Mouse (Mus musculus) G1E-ER4 (cell line): ENCODE data around the gene Plcxd3. TPM values are rescaled to one million over a fixed set of nuclear protein-coding genes. Genes with fewer than 3 reads are reported as not detected.

Source experiments
- GATA1 ChIP-seq: IDR thresholded peaks from one replicate; pipeline ENCODE4 v1.8.0; 2012; ENCODE audit warnings: low read length, inconsistent platforms
- polyA plus RNA-seq: library from polyadenylated mRNA; stranded (reverse); fragments of >175 nt; gene quantifications from 2 replicates; pipeline ENCODE4 v1.2.3, GENCODE M21; 2012

Gene Plcxd3
- not detected in 2 replicates for polyA plus RNA-seq

- TF ChIP-seq GATA1: no peak
Measured at GRCm38 (mm10) chr15:4375423-4376220, at the start of gene Plcxd3. Plcxd3 (plus strand) TSS chr15:4375491.

GRCm38 (mm10) chr15:4331867-4332266 lies 43.4 kb upstream of the Plcxd3 start:
- TF ChIP-seq GATA1: no peak

GRCm38 (mm10) chr15:4341620-4342019 lies 33.7 kb upstream of the Plcxd3 start:
- TF ChIP-seq GATA1: no peak

GRCm38 (mm10) chr15:4348816-4349553 lies 26.3 kb upstream of the Plcxd3 start:
- no peak for TF ChIP-seq GATA1

GRCm38 (mm10) chr15:4356397-4356796 lies 18.9 kb upstream of the Plcxd3 start:
- TF ChIP-seq GATA1: no peak

- no peak for TF ChIP-seq GATA1
Measured at GRCm38 (mm10) chr15:4357706-4358105, 17.6 kb upstream of the Plcxd3 start.

GRCm38 (mm10) chr15:4367801-4368200 lies 7.5 kb upstream of the Plcxd3 start:
- no peak for TF ChIP-seq GATA1

GRCm38 (mm10) chr15:4374453-4374990 lies 769 bp upstream of the Plcxd3 start:
- TF ChIP-seq GATA1: no peak

- TF ChIP-seq GATA1: no peak
Measured at GRCm38 (mm10) chr15:4375031-4375422, 264 bp upstream of the Plcxd3 start.

- no peak for TF ChIP-seq GATA1
Measured at GRCm38 (mm10) chr15:4376221-4376631, 935 bp downstream of the Plcxd3 start.

- TF ChIP-seq GATA1: no peak
Measured at GRCm38 (mm10) chr15:4378766-4379165, 3.5 kb downstream of the Plcxd3 start.

GRCm38 (mm10) chr15:4387774-4388173 lies 12.5 kb downstream of the Plcxd3 start:
- no peak for TF ChIP-seq GATA1

GRCm38 (mm10) chr15:4400096-4400495 lies 24.8 kb downstream of the Plcxd3 start:
- TF ChIP-seq GATA1: no peak

- TF ChIP-seq GATA1: no peak
Measured at GRCm38 (mm10) chr15:4411333-4411732, 36.0 kb downstream of the Plcxd3 start.

GRCm38 (mm10) chr15:4440081-4440480 lies 64.8 kb downstream of the Plcxd3 start:
- TF ChIP-seq GATA1: no peak

- TF ChIP-seq GATA1: no peak
Measured at GRCm38 (mm10) chr15:4496182-4496581, 120.9 kb downstream of the Plcxd3 start.
